Mouse (Mus musculus) liver, postnatal 0 days (tissue): ENCODE measurements at regions not wholly inside any gene's neighbourhood (a gene's known extent, or its start where the extent isn't known, plus 50 kb on each side); places are given as distances from the start of the nearest gene placed in this dataset.

Source experiments
- ATAC-seq: fragments of 200-750 bp; cut with Nextera tagmentation; 2 replicates; pipeline ENCODE4 v1.8.0; 2017; ENCODE audit warnings: mild to moderate bottlenecking, moderate library complexity
- DNase-seq: peaks from one replicate; pipeline ENCODE4 v3.0.0-alpha.2; 2016
- H3K27ac ChIP-seq: fragments of 300-500 bp; sonication (generic); 2 replicates; pipeline ENCODE4 v1.5.1; 2014; ENCODE audit warnings: antibody characterized with exemption, moderate library complexity, mild to moderate bottlenecking, low read depth
- H3K27me3 ChIP-seq: fragments of 300-500 bp; sonication (generic); 2 replicates; pipeline ENCODE4 v1.6.1; 2014; ENCODE audit warnings: low read length, control low read depth, mixed read lengths; ENCODE audit not compliant: insufficient read depth
- H3K36me3 ChIP-seq: fragments of 300-500 bp; sonication (generic); replicated peaks from 2 replicates; pipeline ENCODE4 v1.6.1; 2014; ENCODE audit warnings: mild to moderate bottlenecking, control low read depth, low read length, moderate library complexity, mixed read lengths; ENCODE audit not compliant: insufficient read depth
- H3K4me1 ChIP-seq: fragments of 300-500 bp; sonication (generic); 2 replicates; pipeline ENCODE4 v1.6.1; 2014; ENCODE audit warnings: antibody characterized with exemption, mild to moderate bottlenecking, control low read depth; ENCODE audit not compliant: insufficient read depth
- H3K4me2 ChIP-seq: fragments of 300-500 bp; sonication (generic); 2 replicates; pipeline ENCODE4 v1.6.1; 2014; ENCODE audit warnings: low read depth, mild to moderate bottlenecking, low read length, moderate library complexity, mixed read lengths
- H3K4me3 ChIP-seq: fragments of 300-500 bp; sonication (generic); 2 replicates; pipeline ENCODE4 v1.5.1; 2014; ENCODE audit warnings: low read depth, low read length
- H3K9ac ChIP-seq: fragments of 300-500 bp; sonication (generic); replicated peaks from 2 replicates; pipeline ENCODE4 v1.6.1; 2014; ENCODE audit warnings: mild to moderate bottlenecking, moderate library complexity
- H3K9me3 ChIP-seq: fragments of 300-500 bp; sonication (generic); 2 replicates; pipeline ENCODE4 v1.6.1; 2016; ENCODE audit warnings: mild to moderate bottlenecking, control low read depth, low read length, mixed read lengths
- CTCF ChIP-seq: sonication (generic); IDR thresholded peaks from 2 replicates; pipeline ENCODE4 v1.5.1; 2016; ENCODE audit warnings: antibody characterized with exemption, low read depth
- EP300 ChIP-seq: IDR thresholded peaks from 2 replicates; pipeline ENCODE4 v1.6.1; 2016; ENCODE audit warnings: antibody characterized with exemption, low read depth, mild to moderate bottlenecking
- WGBS: fragments of 180-500 bp; shearing (Covaris S2); extraction: QIAGEN DNeasy Blood & Tissue Kit; methylation state at CpG from one replicate; pipeline ENCODE4 v1.1.7; 2014; ENCODE audit not compliant: insufficient replicate concordance; 5-methylcytosine and 5-hydroxymethylcytosine counted together

GRCm38 (mm10) chr3:22022418-22022817, 54.0 kb upstream of the Tbl1xr1 start:
- Histone ChIP-seq H3K9ac (no peak overlapping the region), H3K4me1 (peaks cover 8% of the 10 kb centered on the region; the same call in 1 of the 2 replicates), H3K9me3 (no peaks in the 10 kb centered on the region), H3K36me3 (no peaks in the 10 kb centered on the region), H3K27ac (no peak overlapping the region), H3K4me3 (no peak overlapping the region), H3K27me3 (no peaks in the 10 kb centered on the region), H3K4me2 (no peak overlapping the region)
- 40% methylated on average over 2 of the region's 2 CpGs for WGBS
- ATAC-seq (no peak), DNase-seq (no peak)
- no peak for TF ChIP-seq CTCF
- no peak for TF ChIP-seq EP300

- 67% methylated on average over 6 of the region's 6 CpGs for WGBS
- DNase-seq (no peak), ATAC-seq (no peak)
- peaks cover 8% of the 10 kb centered on the region; the same call in 1 of the 2 replicates for H3K4me1 ChIP-seq
- no peak overlapping the region for H3K4me2 ChIP-seq
- H3K36me3 ChIP-seq: no peaks in the 10 kb centered on the region
- no peak overlapping the region for H3K4me3 ChIP-seq
- no peaks in the 10 kb centered on the region for H3K27me3 ChIP-seq
- TF ChIP-seq EP300 (no peak), CTCF (no peak)
- H3K27ac ChIP-seq: no peak overlapping the region
- no peak overlapping the region for H3K9ac ChIP-seq
- H3K9me3 ChIP-seq: no peaks in the 10 kb centered on the region
These were observed 53.4 kb upstream of the Tbl1xr1 start for GRCm38 (mm10) chr3:22023049-22023448.

DNA sequence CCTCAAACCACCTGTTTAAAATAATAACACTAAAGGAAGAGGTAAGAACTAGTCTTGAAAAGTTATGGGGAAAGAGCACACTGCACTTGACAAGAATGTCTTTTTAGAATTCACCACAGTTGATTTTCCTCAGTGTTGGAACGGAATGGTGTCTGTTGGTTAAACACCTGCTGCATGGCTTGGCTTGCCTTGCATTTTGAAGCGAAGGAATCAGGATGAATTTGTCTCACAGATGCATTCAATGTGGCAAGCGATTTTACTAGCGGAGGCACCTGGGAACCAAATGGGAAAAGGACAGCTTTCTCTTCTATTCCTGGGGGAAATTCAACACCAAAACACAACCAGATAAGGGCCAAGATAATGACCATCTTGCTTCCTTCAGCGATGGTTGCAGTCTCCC, 52.9 kb upstream of the Tbl1xr1 start:
- Histone ChIP-seq H3K27me3 (no peaks in the 10 kb centered on the region), H3K9me3 (no peaks in the 10 kb centered on the region), H3K4me3 (no peak overlapping the region), H3K9ac (no peak overlapping the region), H3K4me2 (no peak overlapping the region), H3K36me3 (no peaks in the 10 kb centered on the region), H3K4me1 (peaks cover 8% of the 10 kb centered on the region; the same call in 1 of the 2 replicates), H3K27ac (no peak overlapping the region)
- 66% methylated on average over 5 of the region's 5 CpGs for WGBS
- no peak for TF ChIP-seq EP300
- DNase-seq: no peak
- ATAC-seq: no peak

DNA sequence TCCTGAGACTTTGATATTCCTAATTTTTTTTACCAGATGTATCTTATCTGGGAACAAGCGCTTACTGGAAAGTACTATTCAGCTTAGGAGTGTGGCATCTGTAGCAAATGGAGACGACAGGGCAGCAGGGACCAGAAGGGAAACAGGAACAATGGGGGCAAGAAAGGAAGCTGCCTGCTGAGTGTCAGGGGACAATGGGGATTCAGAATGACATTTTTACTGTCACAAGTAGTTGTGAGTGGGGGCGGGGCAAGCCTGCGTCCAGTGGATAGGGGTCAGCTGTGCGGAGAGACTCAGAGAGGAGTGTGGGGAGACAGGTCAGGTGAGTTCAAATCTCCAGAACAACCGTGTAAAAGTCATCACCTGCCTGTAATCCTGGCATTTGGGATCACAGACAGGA, 52.3 kb upstream of the Tbl1xr1 start:
- H3K27me3 ChIP-seq: no peaks in the 10 kb centered on the region
- no peak overlapping the region for H3K27ac ChIP-seq
- H3K9me3 ChIP-seq: no peaks in the 10 kb centered on the region
- no peak for ATAC-seq
- no peak for TF ChIP-seq EP300
- no peak for TF ChIP-seq CTCF
- DNase-seq: no peak
- H3K9ac ChIP-seq: no peak overlapping the region
- no peak overlapping the region for H3K4me2 ChIP-seq
- no peaks in the 10 kb centered on the region for H3K36me3 ChIP-seq
- peaks cover 8% of the 10 kb centered on the region; the same call in 1 of the 2 replicates for H3K4me1 ChIP-seq
- 35% methylated on average over 6 of the region's 6 CpGs for WGBS
- H3K4me3 ChIP-seq: no peak overlapping the region

- Histone ChIP-seq H3K4me3 (no peak overlapping the region), H3K27me3 (no peaks in the 10 kb centered on the region), H3K4me1 (peaks cover 8% of the 10 kb centered on the region; the same call in 1 of the 2 replicates), H3K9me3 (no peaks in the 10 kb centered on the region), H3K4me2 (no peak overlapping the region), H3K36me3 (no peaks in the 10 kb centered on the region), H3K27ac (no peak overlapping the region), H3K9ac (no peak overlapping the region)
- 62% methylated on average over 6 of the region's 6 CpGs for whole genome bisulfite sequencing
- ATAC-seq: no peak
- no peak for TF ChIP-seq EP300
- TF ChIP-seq CTCF: no peak
- DNase-seq: no peak
These were observed 51.3 kb upstream of the Tbl1xr1 start for GRCm38 (mm10) chr3:22025119-22025518.

- DNase-seq (no peak), ATAC-seq (no peak)
- Histone ChIP-seq H3K9ac (no peak overlapping the region), H3K4me1 (peaks cover 8% of the 10 kb centered on the region; the same call in 1 of the 2 replicates), H3K9me3 (no peaks in the 10 kb centered on the region), H3K27ac (no peak overlapping the region), H3K36me3 (no peaks in the 10 kb centered on the region), H3K4me2 (no peak overlapping the region), H3K27me3 (no peaks in the 10 kb centered on the region), H3K4me3 (no peak overlapping the region)
- WGBS: 87% methylated on average over 8 of the region's 8 CpGs
- no peak for TF ChIP-seq EP300
These were observed 50.8 kb upstream of the Tbl1xr1 start for GRCm38 (mm10) chr3:22025615-22026014.
